Mouse (Mus musculus) testis, adult 2 months (tissue): ENCODE data around the gene Plekhg4.

ENCODE experiments used
- CTCF ChIP-seq: fragments of 200-500 bp; IDR thresholded peaks from 2 replicates; pipeline ENCODE4 v1.5.1; 2012; ENCODE audit warnings: low read depth, mild to moderate bottlenecking, inconsistent platforms, low read length, moderate library complexity; ENCODE audit not compliant: control insufficient read depth, insufficient read depth, insufficient replicate concordance
- POLR2A ChIP-seq: fragments of 200-500 bp; IDR thresholded peaks from 2 replicates; pipeline ENCODE4 v1.6.1; 2012; ENCODE audit warnings: low read depth, mild to moderate bottlenecking, inconsistent platforms, low read length, moderate library complexity; ENCODE audit not compliant: control insufficient read depth

GRCm38 (mm10) chr8:105393089-105393787 lies 20.2 kb downstream of the Plekhg4 start:
- TF ChIP-seq CTCF = no peak
- TF ChIP-seq POLR2A = no peak
